Mouse (Mus musculus) MEL (cell line): ENCODE measurements around the gene Adgrg6. TPM values are rescaled to one million over a fixed set of nuclear protein-coding genes. Genes with fewer than 3 reads are reported as not detected.

Experiments used
- DNase-seq: peaks from one replicate; pipeline ENCODE4 v3.0.0; 2011; ENCODE audit warnings: low read depth, low spot score
- H3K27ac ChIP-seq: 2 replicates; pipeline ENCODE4 v1.5.1; 2012; ENCODE audit warnings: low read depth, mild to moderate bottlenecking, control low read depth, low read length, moderate library complexity; ENCODE audit not compliant: control insufficient read depth
- H3K27me3 ChIP-seq, 2 experiments: fragments of 150-350 bp in 1 of 2; sonication (generic) in 1 of 2; 2 replicates each; pipeline ENCODE4 v1.6.1; 2012; ENCODE audit warnings: low read length in 2 of 2, mild to moderate bottlenecking in 2 of 2, improper control_type of control experiment in 1 of 2, moderate library complexity in 1 of 2; ENCODE audit not compliant: insufficient read depth in 2 of 2, control insufficient read depth in 1 of 2
- H3K36me3 ChIP-seq, 2 experiments: 2 replicates each; pipeline ENCODE4 v1.6.1; 2012 to 2014; ENCODE audit warnings: low read length in 2 of 2, improper control_type of control experiment in 1 of 2, inconsistent platforms in 1 of 2, mild to moderate bottlenecking in 1 of 2; ENCODE audit not compliant: insufficient read depth in 2 of 2, control insufficient read depth in 1 of 2
- H3K4me1 ChIP-seq, 2 experiments: fragments of 150-350 bp in 1 of 2; sonication (generic) in 1 of 2; 2 replicates each; pipeline ENCODE4 v1.6.1; 2012; ENCODE audit warnings: low read length in 2 of 2, improper control_type of control experiment in 1 of 2, mild to moderate bottlenecking in 1 of 2; ENCODE audit not compliant: insufficient read depth in 2 of 2, control insufficient read depth in 1 of 2
- H3K4me3 ChIP-seq, 2 experiments: fragments of 150-350 bp in 1 of 2; sonication (generic) in 1 of 2; 2 replicates each; pipeline ENCODE4 v1.5.1; 2012; ENCODE audit warnings: low read depth in 2 of 2, low read length in 2 of 2, mild to moderate bottlenecking in 2 of 2, moderate library complexity in 2 of 2, control low read depth in 1 of 2, improper control_type of control experiment in 1 of 2; ENCODE audit not compliant: control insufficient read depth in 1 of 2, insufficient read depth in 1 of 2
- H3K79me2 ChIP-seq: 2 replicates; pipeline ENCODE4 v1.6.1; 2012; ENCODE audit warnings: mild to moderate bottlenecking, low read length, moderate library complexity; ENCODE audit not compliant: control insufficient read depth, poor library complexity, insufficient read depth
- H3K9ac ChIP-seq: 2 replicates; pipeline ENCODE4 v1.6.1; 2012; ENCODE audit warnings: low read depth, mild to moderate bottlenecking, control low read depth, low read length, moderate library complexity; ENCODE audit not compliant: control insufficient read depth, poor library complexity, severe bottlenecking
- H3K9me3 ChIP-seq: fragments of 150-350 bp; sonication (generic); replicated peaks from 2 replicates; pipeline ENCODE4 v1.6.1; 2012; ENCODE audit warnings: mild to moderate bottlenecking, low read length, improper control_type of control experiment, moderate library complexity; ENCODE audit not compliant: insufficient read depth
- BHLHE40 ChIP-seq: IDR thresholded peaks from 2 replicates; pipeline ENCODE4 v1.6.1; 2012; ENCODE audit warnings: low read depth, mild to moderate bottlenecking, inconsistent platforms, low read length, improper control_type of control experiment, borderline replicate concordance
- CTCF ChIP-seq, 3 experiments: IDR thresholded peaks in 2 of 3; conservative IDR thresholded peaks in 1 of 3; 2 replicates each; pipeline ENCODE4 v1.5.1; 2011 to 2012; ENCODE audit warnings: low read length in 3 of 3, low read depth in 2 of 3, mild to moderate bottlenecking in 2 of 3, improper control_type of control experiment in 1 of 3, inconsistent platforms in 1 of 3, mixed read lengths in 1 of 3, moderate library complexity in 1 of 3; ENCODE audit not compliant: control insufficient read depth in 1 of 3, insufficient read depth in 1 of 3, poor library complexity in 1 of 3, severe bottlenecking in 1 of 3
- ELF1 ChIP-seq: IDR thresholded peaks from 2 replicates; pipeline ENCODE4 v1.6.1; 2014; ENCODE audit warnings: low read depth, mild to moderate bottlenecking, inconsistent platforms, low read length, improper control_type of control experiment, moderate library complexity
- EP300 ChIP-seq, 2 experiments: IDR thresholded peaks; 2 replicates each; pipeline ENCODE4 v1.6.1; 2011; ENCODE audit warnings: improper control_type of control experiment in 2 of 2, low read length in 2 of 2, low read depth in 1 of 2, mild to moderate bottlenecking in 1 of 2
- ETS1 ChIP-seq: IDR thresholded peaks from 2 replicates; pipeline ENCODE4 v1.6.1; 2012; ENCODE audit warnings: low read depth, mild to moderate bottlenecking, inconsistent platforms, low read length, improper control_type of control experiment, moderate library complexity
- GABPA ChIP-seq: IDR thresholded peaks from 2 replicates; pipeline ENCODE4 v1.6.1; 2012; ENCODE audit warnings: low read depth, mild to moderate bottlenecking, inconsistent platforms, low read length, improper control_type of control experiment, moderate library complexity
- GATA1 ChIP-seq: IDR thresholded peaks from 2 replicates; pipeline ENCODE4 v1.6.1; 2011; ENCODE audit warnings: low read depth, low read length, improper control_type of control experiment
- JUND ChIP-seq: IDR thresholded peaks from 2 replicates; pipeline ENCODE4 v1.6.1; 2011; ENCODE audit warnings: low read depth, mild to moderate bottlenecking, improper control_type of control experiment, low read length
- KAT2A ChIP-seq: conservative IDR thresholded peaks from 2 replicates; pipeline ENCODE4 v1.6.1; 2012; ENCODE audit warnings: low read depth, low read length, improper control_type of control experiment, inconsistent platforms
- MAFK ChIP-seq: IDR thresholded peaks from 2 replicates; pipeline ENCODE4 v1.6.1; 2011; ENCODE audit warnings: low read depth, mild to moderate bottlenecking, low read length, improper control_type of control experiment, borderline replicate concordance
- MEF2A ChIP-seq: IDR thresholded peaks from 2 replicates; pipeline ENCODE4 v1.6.1; 2014; ENCODE audit warnings: low read depth, mild to moderate bottlenecking, inconsistent platforms, low read length, improper control_type of control experiment; ENCODE audit not compliant: poor library complexity, insufficient replicate concordance, severe bottlenecking; ENCODE audit errors: extremely low read depth
- MXI1 ChIP-seq: IDR thresholded peaks from 2 replicates; pipeline ENCODE4 v1.6.1; 2011; ENCODE audit warnings: mild to moderate bottlenecking, low read depth, low read length, improper control_type of control experiment
- NELFE ChIP-seq: IDR thresholded peaks from 2 replicates; pipeline ENCODE4 v1.6.1; 2011; ENCODE audit warnings: low read depth, low read length, improper control_type of control experiment
- RAD21 ChIP-seq: IDR thresholded peaks from 2 replicates; pipeline ENCODE4 v1.6.1; 2011; ENCODE audit warnings: mild to moderate bottlenecking, low read depth, low read length, improper control_type of control experiment
- RCOR1 ChIP-seq: IDR thresholded peaks from 2 replicates; pipeline ENCODE4 v1.6.1; 2012; ENCODE audit warnings: low read depth, mild to moderate bottlenecking, inconsistent platforms, low read length, improper control_type of control experiment
- TCF12 ChIP-seq: IDR thresholded peaks from 2 replicates; pipeline ENCODE4 v1.6.1; 2014; ENCODE audit warnings: low read depth, mild to moderate bottlenecking, inconsistent platforms, low read length, improper control_type of control experiment, moderate library complexity
- UBTF ChIP-seq: IDR thresholded peaks from 2 replicates; pipeline ENCODE4 v1.6.1; 2012; ENCODE audit warnings: low read depth, mild to moderate bottlenecking, inconsistent platforms, low read length, improper control_type of control experiment, moderate library complexity, borderline replicate concordance; ENCODE audit not compliant: insufficient read depth
- USF1 ChIP-seq: IDR thresholded peaks from 2 replicates; pipeline ENCODE4 v1.6.1; 2014; ENCODE audit warnings: low read depth, mild to moderate bottlenecking, inconsistent platforms, low read length, improper control_type of control experiment, moderate library complexity
- ZC3H11A ChIP-seq: IDR thresholded peaks from 2 replicates; pipeline ENCODE4 v1.6.1; 2012; ENCODE audit warnings: low read depth, mild to moderate bottlenecking, inconsistent platforms, low read length, improper control_type of control experiment
- polyA plus RNA-seq, 2 experiments: library from polyadenylated mRNA; stranded (reverse) in 1 of 2; unstranded in 1 of 2; fragments of >175 nt in 1 of 2; fragments of >200 nt in 1 of 2; gene quantifications; 2 replicates each; pipeline versions ENCODE4 v1.2.1 to v1.2.4; 2012; ENCODE audit warnings: low replicate concordance in 2 of 2, low read depth in 1 of 2; ENCODE audit not compliant: insufficient read length in 2 of 2, insufficient read depth in 1 of 2, missing spikeins in 1 of 2
- total RNA-seq: library from RNA; depleted of rRNA; stranded (reverse); fragments of 300-350 nt; gene quantifications from 2 replicates; pipeline ENCODE4 v1.2.3, GENCODE M21; 2012

The Adgrg6 gene
- total and polyA plus RNA-seq, 3 experiments, result not detected

DNA sequence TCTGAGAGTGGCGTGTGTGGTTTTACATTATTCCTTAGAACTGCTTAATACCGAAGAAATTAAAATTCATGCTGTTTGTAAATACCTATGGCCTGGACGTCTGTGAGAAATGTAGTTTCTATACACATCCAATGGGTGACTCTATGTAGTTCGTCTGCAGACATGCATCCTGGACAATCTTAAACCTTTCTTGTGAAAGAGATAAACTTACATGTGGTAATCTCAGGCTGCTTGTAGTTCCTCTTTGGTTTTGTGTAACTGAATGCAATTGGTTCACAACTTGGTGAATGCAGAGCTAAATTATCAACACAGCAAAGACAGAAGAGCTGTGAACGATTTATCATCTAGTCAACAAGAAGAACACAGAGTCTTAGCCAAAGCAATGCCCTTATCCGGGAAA, 44.2 kb upstream of the Adgrg6 start:
- Histone ChIP-seq H3K4me1 (no peaks in the 10 kb centered on the region), H3K27me3 (no peaks in the 10 kb centered on the region; a peak in 1 of 4 replicates), H3K9ac (no peak overlapping the region), H3K79me2 (no peaks in the 10 kb centered on the region), H3K27ac (no peak overlapping the region), H3K9me3 (no peaks in the 10 kb centered on the region), H3K36me3 (no peaks in the 10 kb centered on the region), H3K4me3 (no peak overlapping the region)
- DNase-seq, result peak; percentile 26
- no peak for TF ChIP-seq MAFK
- TF ChIP-seq ZC3H11A, result no peak
- TF ChIP-seq NELFE, result no peak
- TF ChIP-seq UBTF, result no peak
- TF ChIP-seq GATA1, result peak; percentile 40; the same call in 1 of the 2 replicates
- TF ChIP-seq ELF1, result no peak
- TF ChIP-seq GABPA, result no peak
- peak; percentile 14 to 23; a peak in 1 of 4 replicates for TF ChIP-seq EP300 (IDR thresholded peaks at IDR 0.05; ENCODE audit: low read depth in 1 of 2, low read length in 2 of 2)
- peak; percentile 41; the same call in 1 of the 2 replicates for TF ChIP-seq RCOR1
- no peak for TF ChIP-seq MEF2A
- no peak for TF ChIP-seq USF1

DNA sequence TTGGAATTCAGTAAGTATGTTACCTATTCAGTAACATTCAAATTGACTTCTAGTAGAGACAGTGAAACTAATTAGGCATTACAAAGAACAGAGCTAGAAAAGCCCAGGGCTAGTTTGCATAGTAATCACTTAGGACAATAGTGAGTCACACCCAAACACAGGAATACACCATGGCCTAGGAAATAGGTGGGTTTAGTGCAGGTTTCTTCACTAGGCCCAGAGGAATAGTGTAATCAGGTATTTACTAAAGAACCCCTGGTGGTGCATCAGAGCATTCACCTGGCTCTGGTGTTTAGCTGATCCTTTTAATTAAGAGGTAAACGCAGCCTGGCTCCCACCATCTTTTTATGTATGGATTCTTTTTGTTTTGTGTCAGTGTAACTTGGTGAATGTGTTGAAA, 38.0 kb upstream of the Adgrg6 start:
- H3K9ac ChIP-seq, result no peak overlapping the region
- no peaks in the 10 kb centered on the region for H3K27me3 ChIP-seq
- no peaks in the 10 kb centered on the region for H3K79me2 ChIP-seq
- no peaks in the 10 kb centered on the region for H3K36me3 ChIP-seq
- TF ChIP-seq UBTF, result no peak
- TF ChIP-seq JUND, result no peak
- no peak for TF ChIP-seq EP300 (IDR thresholded peaks at IDR 0.05; ENCODE audit: low read depth in 1 of 2, low read length in 2 of 2)
- TF ChIP-seq ETS1, result no peak
- no peak for TF ChIP-seq RAD21
- TF ChIP-seq MXI1, result no peak
- H3K27ac ChIP-seq, result no peak overlapping the region
- no peaks in the 10 kb centered on the region for H3K9me3 ChIP-seq
- H3K4me3 ChIP-seq, result no peak overlapping the region
- H3K4me1 ChIP-seq, result no peaks in the 10 kb centered on the region
- DNase-seq, result no peak

GRCm38 (mm10) chr10:14574255-14574654, 28.8 kb upstream of the Adgrg6 start:
- TF ChIP-seq BHLHE40 (no peak), CTCF (IDR thresholded peaks at IDR 0.05 in 2 of 3, conservative IDR thresholded peaks at IDR 0.05 in 1 of 3; ENCODE audit: control insufficient read depth in 1 of 3, insufficient read depth in 1 of 3, low read depth in 2 of 3, low read length in 3 of 3, poor library complexity in 1 of 3, severe bottlenecking in 1 of 3) (no peak), ZC3H11A (no peak), GATA1 (no peak), TCF12 (no peak), KAT2A (no peak)
- no peaks in the 10 kb centered on the region for H3K36me3 ChIP-seq
- H3K9ac ChIP-seq, result no peak overlapping the region
- DNase-seq, result no peak
- H3K27me3 ChIP-seq, result no peaks in the 10 kb centered on the region
- H3K27ac ChIP-seq, result no peak overlapping the region
- H3K79me2 ChIP-seq, result no peaks in the 10 kb centered on the region
- no peak overlapping the region for H3K4me3 ChIP-seq
- H3K4me1 ChIP-seq, result no peaks in the 10 kb centered on the region
- H3K9me3 ChIP-seq, result no peaks in the 10 kb centered on the region
